ENCODE assay signal across 19 mouse cellular contexts in genomic region chr7:117285985-117286384, GRCm38 (mm10).
A peak's percentile ranks its signal among the peaks of the same experiment; 100 is the strongest.
DNase-seq lines count a peak whose midpoint lies in the region; ATAC-seq and TF ChIP-seq lines count a peak whose summit lies in the region.
"Had no signal": no experiment of that assay in that cellular context is flagged by ENCODE, and none has a peak within 500 bp of the region (broad histone marks: within the 10 kb centered on the region; RNA-seq: fewer than 3 reads in every experiment).

No protein-coding gene starts in this region.

- no peak overlapping the region for H3K4me3 ChIP-seq in intestine, embryonic 14.5 days (ENCODE audit: low read depth, low read length)
- no peak overlapping the region for H3K4me3 ChIP-seq in intestine, postnatal 0 days (ENCODE audit: low read depth, low read length)
- H3K4me3 ChIP-seq in lung, embryonic 14.5 days (ENCODE audit: low read depth, low read length): no peak overlapping the region
- no peak overlapping the region for H3K4me3 ChIP-seq in forebrain, embryonic 16.5 days (replicated peaks; ENCODE audit: low read length)
- H3K4me3 ChIP-seq: heart, embryonic 10.5 days; lung, embryonic 15.5 days; midbrain, embryonic 10.5 days had no signal

- no peak overlapping the region for H3K4me2 ChIP-seq in intestine, embryonic 14.5 days (ENCODE audit: low read length)
- no peak overlapping the region for H3K4me2 ChIP-seq in intestine, postnatal 0 days (replicated peaks; ENCODE audit: low read depth)
- H3K4me2 ChIP-seq in lung, embryonic 14.5 days: no peak overlapping the region
- H3K4me2 ChIP-seq in forebrain, embryonic 16.5 days (ENCODE audit: low read length): no peak overlapping the region
- H3K4me2 ChIP-seq: lung, embryonic 15.5 days had no signal

- no peaks in the 10 kb centered on the region for H3K9me3 ChIP-seq in intestine, embryonic 14.5 days (ENCODE audit: control insufficient read depth, low read length)
- H3K9me3 ChIP-seq in intestine, postnatal 0 days (ENCODE audit: control insufficient read depth): no peaks in the 10 kb centered on the region
- H3K9me3 ChIP-seq in lung, embryonic 14.5 days (ENCODE audit: low read depth, low read length): no peaks in the 10 kb centered on the region
- H3K9me3 ChIP-seq in forebrain, embryonic 16.5 days (ENCODE audit: control insufficient read depth, low read length): no peaks in the 10 kb centered on the region
- H3K9me3 ChIP-seq: heart, embryonic 10.5 days; lung, embryonic 15.5 days; midbrain, embryonic 10.5 days had no signal

- no peaks in the 10 kb centered on the region for H3K27me3 ChIP-seq in intestine, embryonic 14.5 days (replicated peaks; ENCODE audit: control insufficient read depth, insufficient read depth, low read length)
- H3K27me3 ChIP-seq in intestine, postnatal 0 days (replicated peaks; ENCODE audit: control insufficient read depth, insufficient read depth, low read length): no peaks in the 10 kb centered on the region
- H3K27me3 ChIP-seq in lung, embryonic 14.5 days (ENCODE audit: insufficient read depth, low read length): no peaks in the 10 kb centered on the region
- no peaks in the 10 kb centered on the region for H3K27me3 ChIP-seq in forebrain, embryonic 16.5 days (replicated peaks; ENCODE audit: control insufficient read depth, insufficient read depth, low read length)
- H3K27me3 ChIP-seq: CH12.LX; lung, embryonic 15.5 days had no signal

- H3K4me1 ChIP-seq in intestine, embryonic 14.5 days (replicated peaks; ENCODE audit: control insufficient read depth, insufficient read depth, low read length): no peaks in the 10 kb centered on the region
- no peaks in the 10 kb centered on the region for H3K4me1 ChIP-seq in intestine, postnatal 0 days (replicated peaks; ENCODE audit: control insufficient read depth, insufficient read depth, low read length)
- no peaks in the 10 kb centered on the region for H3K4me1 ChIP-seq in lung, embryonic 14.5 days (ENCODE audit: insufficient read depth)
- H3K4me1 ChIP-seq in forebrain, embryonic 16.5 days (replicated peaks; ENCODE audit: control insufficient read depth, insufficient read depth, low read length): no peaks in the 10 kb centered on the region; the same call in 1 of the 2 replicates
- H3K4me1 ChIP-seq: heart, embryonic 10.5 days; midbrain, embryonic 10.5 days had no signal

- no peak overlapping the region for H3K27ac ChIP-seq in intestine, embryonic 14.5 days (ENCODE audit: low read depth)
- H3K27ac ChIP-seq in intestine, postnatal 0 days (ENCODE audit: low read depth, low read length): no peak overlapping the region
- H3K27ac ChIP-seq in lung, embryonic 14.5 days (ENCODE audit: low read depth): no peak overlapping the region
- no peak overlapping the region for H3K27ac ChIP-seq in forebrain, embryonic 16.5 days (ENCODE audit: low read length)
- H3K27ac ChIP-seq: heart, embryonic 10.5 days; lung, embryonic 15.5 days; midbrain, embryonic 10.5 days had no signal

- peak; percentile 52 for DNase-seq in intestine, embryonic 14.5 days (ENCODE audit: low spot score)
- DNase-seq in gonadal fat pad, adult 2 months (ENCODE audit: low read depth): peak; percentile 63
- DNase-seq in lung, embryonic 14.5 days: peak; percentile 7
- DNase-seq in lung, postnatal 4 days: peak; percentile 7 to 33
- DNase-seq in thymus, postnatal 25 days: no peak
- DNase-seq: adrenal gland, postnatal 36 days; cerebellum, adult 11-12 months; cerebellum, postnatal 14 days; gastrocnemius, postnatal 25 days; kidney, postnatal 36 days; thymus, postnatal 36 days had no signal

- no peak overlapping the region for H3K9ac ChIP-seq in intestine, embryonic 14.5 days (ENCODE audit: low read length)
- H3K9ac ChIP-seq in intestine, postnatal 0 days (ENCODE audit: low read depth, low read length): no peak overlapping the region
- H3K9ac ChIP-seq in lung, embryonic 14.5 days: no peak overlapping the region
- no peak overlapping the region for H3K9ac ChIP-seq in forebrain, embryonic 16.5 days (replicated peaks; ENCODE audit: low read depth, low read length)
- H3K9ac ChIP-seq: lung, embryonic 15.5 days had no signal

- 59% methylated on average over 5 of the region's 5 CpGs for WGBS in intestine, embryonic 14.5 days
- WGBS in intestine, postnatal 0 days: 25% methylated on average over 5 of the region's 5 CpGs
- 47% methylated on average over 5 of the region's 5 CpGs for WGBS in lung, embryonic 14.5 days
- WGBS in forebrain, embryonic 16.5 days: 85% methylated on average over 5 of the region's 5 CpGs

- peak; percentile 72 for ATAC-seq in intestine, embryonic 14.5 days (replicated peaks; ENCODE audit: low FRiP score, low TSS enrichment, low read depth)
- no peak for ATAC-seq in intestine, postnatal 0 days
- 0 out of 2 replicates have a peak, but pooled peaks have one; percentile 24 for ATAC-seq in lung, embryonic 14.5 days (ENCODE audit: insufficient read depth)
- no peak for ATAC-seq in forebrain, embryonic 16.5 days
- ATAC-seq in megakaryocyte progenitor cell, adult 5-6 weeks (replicated peaks; ENCODE audit: poor library complexity): no peak
- ATAC-seq: forebrain, embryonic 14.5 days had no signal

- TF ChIP-seq CTCF in intestine, postnatal 0 days (IDR thresholded peaks at IDR 0.05; ENCODE audit: low read depth): no peak
- TF ChIP-seq CTCF in lung, embryonic 14.5 days (IDR thresholded peaks at IDR 0.05; ENCODE audit: low read depth): no peak

- no peaks in the 10 kb centered on the region for H3K36me3 ChIP-seq in intestine, embryonic 14.5 days (ENCODE audit: control insufficient read depth, insufficient read depth, low read length)
- no peaks in the 10 kb centered on the region for H3K36me3 ChIP-seq in intestine, postnatal 0 days (ENCODE audit: control insufficient read depth, insufficient read depth)
- no peaks in the 10 kb centered on the region for H3K36me3 ChIP-seq in lung, embryonic 14.5 days (ENCODE audit: insufficient read depth)
- H3K36me3 ChIP-seq in forebrain, embryonic 16.5 days (ENCODE audit: control insufficient read depth, insufficient read depth): no peaks in the 10 kb centered on the region
- H3K36me3 ChIP-seq: heart, embryonic 10.5 days; lung, embryonic 15.5 days; midbrain, embryonic 10.5 days had no signal

Comparison
In these comparisons a context has a peak if more than half of its experiments do, and no peak if none do; other contexts are left out.
1. ATAC-seq: peak in intestine, embryonic 14.5 days (single experiment) and lung, embryonic 14.5 days (single experiment); none in intestine, postnatal 0 days (single experiment), forebrain, embryonic 16.5 days (single experiment) and megakaryocyte progenitor cell, adult 5-6 weeks (single experiment).